Mouse (Mus musculus): ENCODE data around the gene Oprm1. TPM values are rescaled to one million over a fixed set of nuclear protein-coding genes. Genes with fewer than 3 reads are reported as not detected.

Oprm1 gene
- polyA plus RNA-seq, 1 experiment: 1.8 TPM

- TF ChIP-seq POLR2A (IDR thresholded peaks at IDR 0.05; ENCODE audit: borderline replicate concordance, extremely low read depth, insufficient read depth, insufficient read length, poor library complexity, severe bottlenecking) (no peak), CTCF (IDR thresholded peaks at IDR 0.05; ENCODE audit: borderline replicate concordance, extremely low read depth, insufficient read depth, insufficient read length) (no peak)
- peak; percentile 49 for DNase-seq (ENCODE audit: low read depth)
These were observed 294.2 kb downstream of the Oprm1 start, which contains the start of gene Ipcef1 for GRCm38 (mm10) chr10:7052315-7053017. Gene Ipcef1 (minus strand): TSS chr10:7052478.

GRCm38 (mm10) chr10:7054560-7055205 lies 296.4 kb downstream of the Oprm1 start:
- DNase-seq (ENCODE audit: low read depth): no peak
- TF ChIP-seq CTCF (IDR thresholded peaks at IDR 0.05; ENCODE audit: borderline replicate concordance, extremely low read depth, insufficient read depth, insufficient read length): no peak
- TF ChIP-seq POLR2A (IDR thresholded peaks at IDR 0.05; ENCODE audit: borderline replicate concordance, extremely low read depth, insufficient read depth, insufficient read length, poor library complexity, severe bottlenecking): no peak

GRCm38 (mm10) chr10:7057546-7057945 lies 299.2 kb downstream of the Oprm1 start:
- no peak for DNase-seq (ENCODE audit: low read depth)
- TF ChIP-seq CTCF (IDR thresholded peaks at IDR 0.05; ENCODE audit: borderline replicate concordance, extremely low read depth, insufficient read depth, insufficient read length) (no peak), POLR2A (IDR thresholded peaks at IDR 0.05; ENCODE audit: borderline replicate concordance, extremely low read depth, insufficient read depth, insufficient read length, poor library complexity, severe bottlenecking) (no peak)

- no peak for DNase-seq (ENCODE audit: low read depth)
- TF ChIP-seq POLR2A (IDR thresholded peaks at IDR 0.05; ENCODE audit: borderline replicate concordance, extremely low read depth, insufficient read depth, insufficient read length, poor library complexity, severe bottlenecking): no peak
- no peak for TF ChIP-seq CTCF (IDR thresholded peaks at IDR 0.05; ENCODE audit: borderline replicate concordance, extremely low read depth, insufficient read depth, insufficient read length)
These were observed 302.0 kb downstream of the Oprm1 start for GRCm38 (mm10) chr10:7060326-7060725.

GRCm38 (mm10) chr10:7062993-7063392 lies 304.7 kb downstream of the Oprm1 start:
- no peak for TF ChIP-seq CTCF (IDR thresholded peaks at IDR 0.05; ENCODE audit: borderline replicate concordance, extremely low read depth, insufficient read depth, insufficient read length)
- no peak for TF ChIP-seq POLR2A (IDR thresholded peaks at IDR 0.05; ENCODE audit: borderline replicate concordance, extremely low read depth, insufficient read depth, insufficient read length, poor library complexity, severe bottlenecking)

GRCm38 (mm10) chr10:7063752-7064457 lies 305.6 kb downstream of the Oprm1 start:
- DNase-seq (ENCODE audit: low read depth): no peak
- no peak for TF ChIP-seq CTCF (IDR thresholded peaks at IDR 0.05; ENCODE audit: borderline replicate concordance, extremely low read depth, insufficient read depth, insufficient read length)

More at GRCm38 (mm10) chr10:7062993-7063392, 304.7 kb downstream of the Oprm1 start:
- DNase-seq (ENCODE audit: low read depth): no peak

GRCm38 (mm10) chr10:7068608-7069007 lies 310.3 kb downstream of the Oprm1 start:
- TF ChIP-seq POLR2A (IDR thresholded peaks at IDR 0.05; ENCODE audit: borderline replicate concordance, extremely low read depth, insufficient read depth, insufficient read length, poor library complexity, severe bottlenecking) (no peak), CTCF (IDR thresholded peaks at IDR 0.05; ENCODE audit: borderline replicate concordance, extremely low read depth, insufficient read depth, insufficient read length) (peak; percentile 10; the same call in 1 of the 2 replicates)
- no peak for DNase-seq (ENCODE audit: low read depth)

- TF ChIP-seq POLR2A (IDR thresholded peaks at IDR 0.05; ENCODE audit: borderline replicate concordance, extremely low read depth, insufficient read depth, insufficient read length, poor library complexity, severe bottlenecking) (no peak), CTCF (IDR thresholded peaks at IDR 0.05; ENCODE audit: borderline replicate concordance, extremely low read depth, insufficient read depth, insufficient read length) (no peak)
- no peak for DNase-seq (ENCODE audit: low read depth)
These were observed 310.8 kb downstream of the Oprm1 start for GRCm38 (mm10) chr10:7069090-7069489.

GRCm38 (mm10) chr10:7070100-7070835 lies 312.0 kb downstream of the Oprm1 start:
- TF ChIP-seq CTCF (IDR thresholded peaks at IDR 0.05; ENCODE audit: borderline replicate concordance, extremely low read depth, insufficient read depth, insufficient read length): no peak
- peak; percentile 73 for DNase-seq (ENCODE audit: low read depth)

- no peak for TF ChIP-seq POLR2A (IDR thresholded peaks at IDR 0.05; ENCODE audit: borderline replicate concordance, extremely low read depth, insufficient read depth, insufficient read length, poor library complexity, severe bottlenecking)
- no peak for DNase-seq (ENCODE audit: low read depth)
These were observed 312.6 kb downstream of the Oprm1 start for GRCm38 (mm10) chr10:7070924-7071323.

GRCm38 (mm10) chr10:7074231-7074630 lies 315.9 kb downstream of the Oprm1 start:
- DNase-seq (ENCODE audit: low read depth): no peak
- TF ChIP-seq CTCF (IDR thresholded peaks at IDR 0.05; ENCODE audit: borderline replicate concordance, extremely low read depth, insufficient read depth, insufficient read length) (no peak), POLR2A (IDR thresholded peaks at IDR 0.05; ENCODE audit: borderline replicate concordance, extremely low read depth, insufficient read depth, insufficient read length, poor library complexity, severe bottlenecking) (no peak)

Measured in brain, embryonic 14.5 days (tissue).